Mouse (Mus musculus): ENCODE results near the gene Cep104. TPM values are rescaled to one million over a fixed set of nuclear protein-coding genes. Genes with fewer than 3 reads are reported as not detected.

Cep104 gene
- 21.0 and 21.9 TPM in 2 replicates for polyA plus RNA-seq (2015; fragmentation: Nextera tagmentation; extraction: Ambion mirVana)

DNA sequence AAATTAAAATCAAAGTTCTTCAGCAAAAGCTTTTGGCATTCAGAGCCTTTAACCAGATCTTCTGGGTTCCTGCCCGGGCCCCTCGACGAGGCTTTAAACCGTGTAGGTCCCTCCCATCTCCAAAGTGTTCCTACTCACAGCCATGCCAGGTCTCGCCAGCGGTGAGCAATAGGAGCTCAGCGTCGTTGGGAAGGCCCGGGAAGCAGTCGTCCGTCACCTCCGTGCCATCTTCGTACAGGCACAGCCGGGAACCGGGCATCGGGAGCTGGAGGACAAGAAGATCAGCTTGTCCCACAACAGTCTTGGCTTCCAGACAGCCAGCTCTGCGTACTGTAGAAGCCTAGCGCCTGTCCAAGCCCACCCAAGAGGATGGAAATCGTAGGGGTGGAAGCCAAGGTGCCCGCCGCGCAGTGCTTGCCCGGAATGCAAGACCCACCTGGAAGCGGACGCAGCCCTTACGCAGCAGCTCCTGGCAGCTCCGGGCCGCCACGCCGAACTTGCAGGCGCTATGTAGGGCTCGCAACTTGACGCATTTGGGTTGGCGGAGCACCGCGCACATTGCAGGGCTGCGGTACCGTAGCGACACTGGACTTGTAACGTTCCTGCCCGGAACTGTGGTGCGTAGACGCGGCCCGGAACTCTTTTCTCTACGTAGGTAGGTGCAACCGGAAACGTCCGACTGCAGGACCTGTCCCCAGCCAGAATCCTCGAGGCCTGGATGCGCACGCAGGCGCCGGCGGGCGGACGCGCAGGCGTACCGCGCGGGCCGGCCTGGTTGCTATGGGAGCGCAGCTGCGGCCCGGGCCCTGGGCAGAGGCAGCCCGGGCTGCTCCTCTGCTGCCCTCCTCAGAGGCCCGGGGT, at the start of gene Cep104, which contains the start of gene Dffb:
Gene Cep104 (plus strand): TSS at position 764 of the 861 bp plus-strand sequence.
Gene Dffb (minus strand): TSS at position 696 of the 861 bp plus-strand sequence.
- Histone ChIP-seq H3K4me2 (peak within 1 kb of the TSS; percentile 90), H3K4me1 (peaks cover 42% of the 10 kb centered on the region), H3K9ac (peak within 1 kb of the TSS; percentile 95), H3K27ac (peak within 1 kb of the TSS; percentile 81), H3K27me3 (replicated peaks) (no peaks in the 10 kb centered on the region), H3K9me3 (no peaks in the 10 kb centered on the region), H3K36me3 (replicated peaks) (peaks cover 8% of the 10 kb centered on the region), H3K4me3 (peak within 1 kb of the TSS; percentile 95)
- 1% methylated on average over 68 of the region's 68 CpGs for WGBS
- peak; percentile 98 for ATAC-seq (replicated peaks)

DNA sequence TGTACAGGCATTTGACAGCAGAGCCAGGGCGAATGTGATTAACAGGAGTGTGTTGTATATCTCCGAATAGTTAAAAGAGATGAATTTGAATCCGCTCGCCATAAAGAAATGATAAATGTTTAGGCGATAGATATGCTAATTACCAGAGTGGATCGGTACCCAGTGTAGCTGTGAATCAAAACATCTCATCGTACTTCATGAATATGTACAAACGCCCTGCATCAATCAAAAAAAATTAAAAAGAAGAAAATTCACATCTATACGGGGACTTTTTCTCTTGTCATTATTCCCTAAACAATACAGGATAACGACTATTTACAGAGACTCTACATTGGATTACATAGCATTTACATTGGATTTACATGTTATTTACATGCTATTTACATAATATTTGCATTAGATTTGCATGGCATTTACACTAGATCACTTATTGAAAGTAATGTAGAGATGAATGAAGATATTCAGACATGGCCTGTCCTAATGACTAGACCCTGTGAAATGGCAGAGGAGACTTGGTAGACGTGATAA, 46.2 kb upstream of the Cep104 start:
- peaks cover 11% of the 10 kb centered on the region for H3K27me3 ChIP-seq (replicated peaks)
- 31% methylated on average over 11 of the region's 11 CpGs for WGBS

GRCm38 (mm10) chr4:153929425-153929824, 45.6 kb upstream of the Cep104 start:
- H3K4me3 ChIP-seq = no peak overlapping the region
- WGBS = 61% methylated on average over 10 of the region's 10 CpGs
- no peaks in the 10 kb centered on the region for H3K9me3 ChIP-seq
- ATAC-seq (replicated peaks) = no peak
- 0 out of 2 replicates have a peak overlapping the region, but pooled peaks have one; percentile 30 for H3K27ac ChIP-seq
- peaks cover 11% of the 10 kb centered on the region for H3K27me3 ChIP-seq (replicated peaks)
- no peak overlapping the region for H3K4me2 ChIP-seq
- peaks cover 5% of the 10 kb centered on the region; the same call in 1 of the 2 replicates for H3K4me1 ChIP-seq
- no peak overlapping the region for H3K9ac ChIP-seq
- no peaks in the 10 kb centered on the region for H3K36me3 ChIP-seq (replicated peaks)

More for the DNA sequence above, 46.2 kb upstream of the Cep104 start:
- Histone ChIP-seq H3K9ac (no peak overlapping the region), H3K4me1 (peaks cover 5% of the 10 kb centered on the region; the same call in 1 of the 2 replicates), H3K9me3 (no peaks in the 10 kb centered on the region), H3K4me3 (no peak overlapping the region), H3K27ac (0 out of 2 replicates have a peak overlapping the region, but pooled peaks have one; percentile 30), H3K36me3 (replicated peaks) (no peaks in the 10 kb centered on the region), H3K4me2 (no peak overlapping the region)
- no peak for ATAC-seq (replicated peaks)

GRCm38 (mm10) chr4:153929921-153930320, 45.1 kb upstream of the Cep104 start:
- Histone ChIP-seq H3K4me2 (no peak overlapping the region), H3K27me3 (replicated peaks) (peaks cover 11% of the 10 kb centered on the region), H3K9me3 (no peaks in the 10 kb centered on the region), H3K36me3 (replicated peaks) (no peaks in the 10 kb centered on the region), H3K27ac (no peak overlapping the region), H3K4me3 (no peak overlapping the region), H3K4me1 (peaks cover 5% of the 10 kb centered on the region; the same call in 1 of the 2 replicates), H3K9ac (no peak overlapping the region)
- WGBS = 55% methylated on average over 4 of the region's 4 CpGs
- no peak for ATAC-seq (replicated peaks)

DNA sequence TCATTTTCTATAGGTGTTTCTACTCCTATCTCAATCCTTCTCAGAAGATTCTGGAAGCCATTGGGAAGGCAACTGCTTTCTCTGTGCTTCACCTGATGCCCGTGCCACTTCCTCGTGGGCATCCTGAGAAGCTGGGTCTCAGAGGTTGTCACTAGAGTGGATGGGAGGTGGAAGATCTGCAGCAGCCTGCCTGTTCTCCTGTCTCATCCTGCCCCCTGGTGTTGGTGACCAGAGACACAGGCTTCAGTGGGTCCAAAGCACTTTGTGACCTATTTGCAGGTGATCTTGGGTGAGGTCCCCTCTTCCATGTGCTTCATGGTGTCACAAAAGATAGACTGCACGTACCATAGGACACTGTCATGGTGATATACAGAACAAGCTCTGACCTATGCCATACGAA, 31.8 kb upstream of the Cep104 start:
- WGBS = 49% methylated on average over 4 of the region's 4 CpGs
- Histone ChIP-seq H3K36me3 (replicated peaks) (no peaks in the 10 kb centered on the region), H3K9me3 (no peaks in the 10 kb centered on the region), H3K27ac (no peak overlapping the region), H3K4me1 (peaks cover 4% of the 10 kb centered on the region), H3K4me2 (no peak overlapping the region), H3K27me3 (replicated peaks) (peaks cover 32% of the 10 kb centered on the region), H3K9ac (no peak overlapping the region), H3K4me3 (no peak overlapping the region)
- no peak for ATAC-seq (replicated peaks)

DNA sequence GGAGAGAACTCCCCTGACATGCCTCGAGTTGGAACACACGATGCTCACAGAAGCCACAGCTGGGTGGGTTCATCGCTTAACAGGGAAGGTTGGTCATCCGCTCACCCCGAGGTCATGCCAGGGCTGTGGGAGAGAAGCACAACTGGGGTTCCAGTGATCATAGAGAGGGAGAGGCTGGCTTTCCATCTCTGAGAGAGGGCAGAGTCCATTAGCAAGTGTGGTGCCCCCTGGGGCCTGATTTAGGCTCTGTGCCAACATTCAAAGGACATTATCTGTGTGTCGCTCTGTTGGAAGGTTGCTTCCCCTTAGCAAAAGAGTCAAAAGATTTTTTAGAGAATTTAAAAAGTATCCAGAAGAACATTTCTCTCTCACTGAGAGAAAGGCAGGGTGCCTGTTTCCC, 30.7 kb upstream of the Cep104 start:
- Histone ChIP-seq H3K4me1 (peaks cover 4% of the 10 kb centered on the region), H3K36me3 (replicated peaks) (no peaks in the 10 kb centered on the region), H3K9ac (no peak overlapping the region), H3K9me3 (no peaks in the 10 kb centered on the region), H3K4me2 (no peak overlapping the region), H3K27ac (no peak overlapping the region), H3K27me3 (replicated peaks) (peaks cover 25% of the 10 kb centered on the region), H3K4me3 (no peak overlapping the region)
- 62% methylated on average over 6 of the region's 6 CpGs for WGBS
- no peak for ATAC-seq (replicated peaks)

GRCm38 (mm10) chr4:153945741-153946140, 29.3 kb upstream of the Cep104 start:
- H3K4me2 ChIP-seq = no peak overlapping the region
- no peak overlapping the region for H3K27ac ChIP-seq
- H3K27me3 ChIP-seq (replicated peaks) = peaks cover 23% of the 10 kb centered on the region
- H3K36me3 ChIP-seq (replicated peaks) = no peaks in the 10 kb centered on the region
- H3K4me1 ChIP-seq = peaks cover 4% of the 10 kb centered on the region
- H3K9ac ChIP-seq = no peak overlapping the region
- no peak overlapping the region for H3K4me3 ChIP-seq
- ATAC-seq (replicated peaks) = no peak
- H3K9me3 ChIP-seq = no peaks in the 10 kb centered on the region
- WGBS = 86% methylated on average over 6 of the region's 6 CpGs

DNA sequence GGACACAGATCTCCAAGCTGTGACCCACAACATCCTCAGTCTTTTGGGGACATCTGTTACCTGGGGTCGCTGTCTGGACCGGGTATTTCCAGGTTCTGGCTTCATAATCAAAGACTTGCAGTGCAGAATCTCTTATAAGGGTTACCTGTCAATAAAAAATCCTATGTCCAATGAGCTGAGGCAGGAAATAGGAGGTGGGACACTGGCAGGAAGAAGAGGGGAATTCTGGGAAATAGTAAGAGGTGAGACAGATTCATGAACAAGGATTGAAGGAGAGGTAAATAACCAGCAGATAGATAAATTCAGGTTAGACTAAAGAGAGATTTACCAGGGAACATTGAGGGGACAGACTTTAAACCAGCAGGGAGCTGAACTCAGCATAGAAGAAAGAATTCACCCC, 24.6 kb upstream of the Cep104 start:
- H3K4me3 ChIP-seq = no peak overlapping the region

GRCm38 (mm10) chr4:153951150-153951549, 23.8 kb upstream of the Cep104 start:
- Histone ChIP-seq H3K36me3 (replicated peaks) (no peaks in the 10 kb centered on the region), H3K4me3 (no peak overlapping the region), H3K27ac (no peak overlapping the region), H3K4me1 (peaks cover 9% of the 10 kb centered on the region), H3K9ac (no peak overlapping the region), H3K9me3 (no peaks in the 10 kb centered on the region), H3K27me3 (replicated peaks) (peaks cover 5% of the 10 kb centered on the region), H3K4me2 (no peak overlapping the region)
- WGBS = 65% methylated on average over 3 of the region's 3 CpGs
- ATAC-seq (replicated peaks) = no peak

More for the DNA sequence above, 24.6 kb upstream of the Cep104 start:
- Histone ChIP-seq H3K36me3 (replicated peaks) (no peaks in the 10 kb centered on the region), H3K4me2 (no peak overlapping the region), H3K4me1 (peaks cover 6% of the 10 kb centered on the region), H3K9me3 (no peaks in the 10 kb centered on the region), H3K27ac (no peak overlapping the region), H3K9ac (no peak overlapping the region), H3K27me3 (replicated peaks) (peaks cover 11% of the 10 kb centered on the region)
- 70% methylated on average over 2 of the region's 2 CpGs for WGBS
- no peak for ATAC-seq (replicated peaks)

DNA sequence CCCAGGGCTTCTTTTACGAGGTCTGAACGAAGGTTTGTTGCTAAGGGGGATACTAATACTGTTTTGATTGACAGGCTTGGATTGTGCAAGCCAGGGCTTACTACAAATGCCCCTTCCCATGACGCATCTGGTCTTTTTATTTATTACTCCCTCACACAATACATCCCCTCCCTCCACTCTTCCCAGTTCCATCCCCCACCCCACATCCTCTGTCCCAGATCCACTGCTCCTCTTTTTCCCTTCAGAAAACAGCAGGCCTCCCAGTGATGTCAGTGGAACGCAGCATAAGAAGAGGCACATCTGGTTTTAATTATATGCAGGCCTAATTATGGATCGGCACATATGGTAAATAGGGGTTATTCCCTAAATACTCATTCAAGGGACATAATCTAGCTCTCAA, 23.3 kb upstream of the Cep104 start:
- no peak overlapping the region for H3K27ac ChIP-seq
- H3K9ac ChIP-seq = no peak overlapping the region
- no peak overlapping the region for H3K4me3 ChIP-seq
- peaks cover 2% of the 10 kb centered on the region for H3K27me3 ChIP-seq (replicated peaks)
- no peak overlapping the region for H3K4me2 ChIP-seq
- no peaks in the 10 kb centered on the region for H3K9me3 ChIP-seq
- no peaks in the 10 kb centered on the region for H3K36me3 ChIP-seq (replicated peaks)
- H3K4me1 ChIP-seq = peaks cover 14% of the 10 kb centered on the region
- no peak for ATAC-seq (replicated peaks)
- WGBS = 16% methylated on average over 5 of the region's 5 CpGs

- Histone ChIP-seq H3K9me3 (no peaks in the 10 kb centered on the region), H3K27ac (0 out of 2 replicates have a peak overlapping the region, but pooled peaks have one; percentile 6)
- WGBS = 75% methylated on average over 8 of the region's 8 CpGs
Measured at GRCm38 (mm10) chr4:153955651-153956050, 19.3 kb upstream of the Cep104 start.

DNA sequence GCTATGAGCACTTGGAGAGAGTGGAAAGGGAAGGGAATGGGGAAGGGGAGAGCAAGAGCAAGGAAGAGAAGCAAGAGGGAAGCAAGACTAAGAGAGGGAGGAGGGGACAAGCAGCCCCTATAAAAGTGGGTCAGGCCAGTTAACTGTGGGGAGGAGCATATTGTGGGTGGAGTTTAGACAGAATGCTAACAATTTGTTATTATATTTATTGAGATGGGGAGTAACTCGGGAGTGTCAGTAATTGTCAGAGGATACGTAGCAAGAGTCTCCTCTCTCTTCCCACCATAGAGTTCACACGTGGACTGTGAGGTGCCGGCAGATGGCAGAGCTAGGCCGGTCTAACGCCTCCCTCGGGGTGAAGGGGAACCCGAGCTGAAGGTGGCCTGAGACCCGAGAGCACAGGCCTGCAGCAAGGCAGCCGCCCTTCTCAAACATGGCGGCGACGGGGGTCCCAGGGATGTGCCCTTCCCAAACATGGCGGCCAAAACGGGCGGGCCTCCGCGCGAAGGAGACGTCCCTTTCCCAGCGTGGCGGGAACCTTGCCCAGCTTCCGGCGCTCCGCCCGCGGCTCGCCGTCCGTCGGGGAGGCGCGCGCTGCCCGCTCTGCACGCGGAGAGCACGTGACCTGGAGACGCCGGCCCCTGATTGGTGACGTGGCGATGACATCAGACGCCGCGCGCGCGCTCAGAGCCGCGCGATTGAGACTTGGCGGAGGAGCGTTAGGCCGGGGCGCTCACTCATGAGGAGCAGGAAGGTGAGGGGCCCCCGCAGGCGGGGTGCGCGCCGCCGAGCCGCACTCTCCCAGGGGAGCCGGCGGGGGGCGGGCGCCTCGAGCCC, 18.2 kb upstream of the Cep104 start, which contains the start of gene A430005L14Rik:
Gene A430005L14Rik (plus strand): TSS at position 669 of the 837 bp plus-strand sequence.
- no peaks in the 10 kb centered on the region for H3K9me3 ChIP-seq
- peaks cover 18% of the 10 kb centered on the region for H3K36me3 ChIP-seq (replicated peaks)
- peak; percentile 95 for ATAC-seq (replicated peaks)
- H3K27me3 ChIP-seq (replicated peaks) = no peaks in the 10 kb centered on the region
- peak within 1 kb of the TSS; percentile 87 for H3K4me2 ChIP-seq
- 2% methylated on average over 67 of the region's 67 CpGs for WGBS
- H3K4me3 ChIP-seq = peak within 1 kb of the TSS; percentile 91
- H3K4me1 ChIP-seq = peaks cover 26% of the 10 kb centered on the region
- H3K9ac ChIP-seq = peak within 1 kb of the TSS; percentile 86
- peak within 1 kb of the TSS; percentile 89 for H3K27ac ChIP-seq

More at GRCm38 (mm10) chr4:153955651-153956050, 19.3 kb upstream of the Cep104 start:
- H3K4me3 ChIP-seq = no peak overlapping the region
- no peak overlapping the region for H3K9ac ChIP-seq
- ATAC-seq (replicated peaks) = no peak
- peaks cover 7% of the 10 kb centered on the region for H3K36me3 ChIP-seq (replicated peaks)
- peaks cover 28% of the 10 kb centered on the region for H3K4me1 ChIP-seq
- no peaks in the 10 kb centered on the region for H3K27me3 ChIP-seq (replicated peaks)
- no peak overlapping the region for H3K4me2 ChIP-seq
